Mouse (Mus musculus) heart, embryonic 12.5 days (tissue): ENCODE measurements around the gene Scamp5. TPM values are rescaled to one million over a fixed set of nuclear protein-coding genes. Genes with fewer than 3 reads are reported as not detected.
A peak's percentile ranks its signal among the peaks of the same experiment; 100 is the strongest.

Source experiments
- ATAC-seq: fragments of 200-750 bp; cut with Nextera tagmentation; 2 replicates; pipeline ENCODE4 v1.8.0; 2017; ENCODE audit warnings: moderate TSS enrichment, moderate library complexity; ENCODE audit not compliant: insufficient number of reproducible peaks, low FRiP score
- H3K27ac ChIP-seq: fragments of 300-500 bp; sonication (generic); 2 replicates; pipeline ENCODE4 v1.5.1; 2016; ENCODE audit warnings: mild to moderate bottlenecking, moderate library complexity; ENCODE audit not compliant: poor library complexity, severe bottlenecking
- H3K27me3 ChIP-seq: fragments of 300-500 bp; sonication (generic); replicated peaks from 2 replicates; pipeline ENCODE4 v1.6.1; 2016; ENCODE audit warnings: mild to moderate bottlenecking, moderate library complexity
- H3K36me3 ChIP-seq: fragments of 300-500 bp; sonication (generic); 2 replicates; pipeline ENCODE4 v1.6.1; 2016; ENCODE audit warnings: mild to moderate bottlenecking, moderate library complexity
- H3K4me1 ChIP-seq: fragments of 300-500 bp; sonication (generic); replicated peaks from 2 replicates; pipeline ENCODE4 v1.6.1; 2016; ENCODE audit warnings: mild to moderate bottlenecking
- H3K4me2 ChIP-seq: fragments of 300-500 bp; sonication (generic); 2 replicates; pipeline ENCODE4 v1.6.1; 2016; ENCODE audit warnings: mild to moderate bottlenecking, moderate library complexity
- H3K4me3 ChIP-seq: fragments of 300-500 bp; sonication (generic); 2 replicates; pipeline ENCODE4 v1.5.1; 2016; ENCODE audit warnings: mild to moderate bottlenecking
- H3K9ac ChIP-seq: fragments of 300-500 bp; sonication (generic); 2 replicates; pipeline ENCODE4 v1.6.1; 2016; ENCODE audit warnings: mild to moderate bottlenecking, moderate library complexity
- H3K9me3 ChIP-seq: fragments of 300-500 bp; sonication (generic); replicated peaks from 2 replicates; pipeline ENCODE4 v1.6.1; 2016; ENCODE audit warnings: mild to moderate bottlenecking, moderate library complexity
- WGBS: fragments of 180-500 bp; shearing (Covaris S2); methylation state at CpG from one replicate; pipeline ENCODE4 v1.1.7; 2016; 5-methylcytosine and 5-hydroxymethylcytosine counted together
- polyA plus RNA-seq: library from polyadenylated mRNA; unstranded; fragments of >200 nt; fragmentation: Nextera tagmentation; extraction: Ambion mirVana; gene quantifications from 2 replicates; pipeline ENCODE4 v1.2.1, GENCODE M21; 2016

Scamp5 gene
- polyA plus RNA-seq, result 11.8 and 12.3 TPM in 2 replicates

DNA sequence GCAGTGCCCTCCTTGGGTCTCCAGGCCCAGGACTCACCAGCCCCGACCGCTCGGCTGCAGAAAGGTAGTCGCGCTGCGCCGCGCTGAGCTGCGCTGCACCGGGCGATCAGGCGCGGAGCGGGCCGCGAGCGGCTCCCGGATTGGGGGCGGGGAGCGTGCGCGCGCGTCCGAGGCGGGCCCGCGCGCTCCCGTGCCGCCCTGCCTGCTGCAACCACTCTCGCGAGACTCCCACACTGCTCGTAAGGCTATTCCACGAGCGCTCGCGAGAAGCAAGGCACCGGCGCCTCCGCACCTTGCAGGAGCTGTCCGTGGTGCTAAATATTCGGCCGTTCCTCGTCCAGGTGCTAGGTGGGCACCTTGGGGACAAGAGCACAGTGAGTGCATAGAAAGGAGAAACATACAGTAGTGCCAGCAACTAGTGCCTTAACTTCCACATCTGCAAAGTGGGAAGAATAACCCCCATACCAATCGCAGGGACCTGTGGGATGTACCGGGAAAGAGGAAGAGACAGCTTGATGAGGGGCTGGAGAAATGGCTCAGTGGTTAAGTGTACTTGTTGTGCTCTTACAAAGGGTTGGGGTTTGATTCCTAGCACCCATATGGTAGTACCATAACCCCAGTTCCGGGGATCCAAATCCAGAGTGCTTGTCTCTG is at the start of gene Scamp5:
TSS of gene Scamp5 (minus strand) at position 165 of the 654 bp plus-strand sequence.
- Histone ChIP-seq H3K9ac (peak within 1 kb of the TSS; percentile 81), H3K27me3 (no peaks in the 10 kb centered on the region), H3K4me1 (peaks cover 15% of the 10 kb centered on the region), H3K4me2 (peak within 1 kb of the TSS; percentile 91), H3K36me3 (no peaks in the 10 kb centered on the region), H3K27ac (no peak within 1 kb of the TSS), H3K9me3 (0 out of 2 replicates have a peak, but pooled peaks cover 3% of the 10 kb centered on the region), H3K4me3 (peak within 1 kb of the TSS; percentile 68)
- ATAC-seq, result peak; percentile 80
- 1% methylated on average over 48 of the region's 48 CpGs for WGBS

DNA sequence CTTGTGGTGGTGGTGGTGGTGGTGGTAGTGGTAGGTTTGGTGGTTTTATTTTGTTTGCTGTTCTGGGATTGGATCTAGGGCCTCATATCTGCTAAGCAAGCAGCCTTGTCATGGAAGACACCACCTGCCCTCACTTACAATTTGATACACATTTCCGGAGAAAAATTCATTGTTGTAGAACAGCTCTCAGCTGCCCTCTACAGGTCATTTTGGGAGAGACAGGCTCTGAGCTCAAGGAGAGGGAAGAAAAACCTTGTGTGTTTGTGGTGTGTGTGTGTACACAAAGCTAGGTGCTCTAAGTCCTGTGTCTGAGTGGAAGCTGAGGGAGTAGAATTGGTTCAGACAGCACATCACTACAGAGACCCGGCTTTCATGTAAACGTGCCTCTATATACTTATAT is 49.3 kb upstream of the Scamp5 start:
- Histone ChIP-seq H3K27ac (no peak overlapping the region), H3K4me3 (no peak overlapping the region), H3K9me3 (no peaks in the 10 kb centered on the region), H3K4me1 (0 out of 2 replicates have a peak, but pooled peaks cover 2% of the 10 kb centered on the region), H3K36me3 (no peaks in the 10 kb centered on the region), H3K4me2 (no peak overlapping the region), H3K27me3 (no peaks in the 10 kb centered on the region), H3K9ac (no peak overlapping the region)
- WGBS, result 5% methylated on average over 3 of the region's 3 CpGs
- no peak for ATAC-seq

DNA sequence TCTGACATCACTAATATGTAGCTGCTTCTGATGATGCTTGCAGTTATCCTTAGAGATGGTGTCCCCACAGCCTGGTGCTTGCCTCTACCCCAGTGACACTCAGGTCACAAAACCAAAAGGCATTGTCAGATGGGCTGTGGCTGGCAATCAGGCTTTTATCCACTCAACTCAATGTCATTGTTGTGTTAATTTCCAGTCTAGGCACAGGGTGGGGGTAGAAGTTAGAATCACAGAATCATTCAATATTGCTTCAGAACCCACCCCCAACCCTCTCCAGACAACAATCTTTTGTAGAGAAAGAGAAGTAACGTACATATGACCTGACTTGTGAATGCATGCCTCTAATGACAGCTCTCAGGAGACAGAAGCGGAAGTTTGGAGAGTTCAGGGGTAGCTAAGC is 42.7 kb upstream of the Scamp5 start:
- 79% methylated on average over 2 of the region's 2 CpGs for WGBS
- H3K4me1 ChIP-seq, result peaks cover 10% of the 10 kb centered on the region
- no peaks in the 10 kb centered on the region for H3K36me3 ChIP-seq
- no peaks in the 10 kb centered on the region for H3K9me3 ChIP-seq
- no peak for ATAC-seq
- H3K27me3 ChIP-seq, result no peaks in the 10 kb centered on the region
- no peak overlapping the region for H3K4me2 ChIP-seq
- H3K9ac ChIP-seq, result no peak overlapping the region
- no peak overlapping the region for H3K27ac ChIP-seq
- no peak overlapping the region for H3K4me3 ChIP-seq

DNA sequence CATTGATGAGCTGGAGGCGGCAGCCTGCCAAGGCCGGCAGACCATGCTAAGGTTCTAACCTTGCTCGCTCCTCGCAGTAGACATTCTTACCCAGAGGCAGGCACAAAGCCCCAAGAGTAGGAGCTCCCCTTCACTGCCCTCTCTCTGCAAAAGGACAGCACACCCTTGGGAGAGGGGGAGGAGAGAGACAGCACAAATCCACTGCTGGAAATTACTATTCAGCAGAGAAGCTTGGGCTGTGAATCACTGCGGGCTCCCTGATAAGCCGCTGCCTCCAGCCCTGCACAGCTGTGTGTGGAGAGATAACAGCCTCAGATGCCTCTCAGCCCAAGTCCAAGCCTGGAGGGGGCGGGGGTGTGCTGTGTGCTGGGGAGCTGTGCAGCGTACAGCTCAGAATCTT is 37.8 kb upstream of the Scamp5 start:
- Histone ChIP-seq H3K36me3 (no peaks in the 10 kb centered on the region), H3K4me3 (peak overlapping the region; percentile 6; the same call in 1 of the 2 replicates), H3K4me1 (peaks cover 54% of the 10 kb centered on the region), H3K9ac (peak overlapping the region; percentile 22; the same call in 1 of the 2 replicates), H3K27me3 (peaks cover 43% of the 10 kb centered on the region), H3K4me2 (peak overlapping the region; percentile 100), H3K9me3 (no peaks in the 10 kb centered on the region), H3K27ac (peak overlapping the region; percentile 90)
- WGBS, result 3% methylated on average over 8 of the region's 8 CpGs
- peak; percentile 91 for ATAC-seq

DNA sequence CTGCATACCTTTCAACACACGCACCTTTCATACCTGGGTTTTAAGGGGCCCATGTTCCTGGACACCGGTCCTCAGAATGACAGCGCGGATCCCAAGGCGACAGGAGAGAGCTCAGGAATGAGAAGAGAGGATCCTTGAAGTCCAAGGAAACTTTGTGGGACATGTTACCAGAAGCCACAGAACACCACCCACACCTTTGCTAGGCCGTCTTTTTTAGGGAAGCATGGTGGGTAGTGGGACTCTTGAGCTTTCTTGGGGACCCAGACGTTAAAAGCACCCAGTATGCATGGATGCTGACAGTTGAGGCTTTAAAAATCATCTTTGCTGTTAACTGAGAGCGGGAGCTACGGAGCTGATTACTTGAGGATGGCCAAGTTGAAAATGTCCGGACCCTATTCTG is 37.0 kb upstream of the Scamp5 start:
- 50% methylated on average over 10 of the region's 10 CpGs for WGBS
- Histone ChIP-seq H3K4me2 (peak overlapping the region; percentile 100), H3K27ac (peak overlapping the region; percentile 90; the same call in 1 of the 2 replicates), H3K9me3 (no peaks in the 10 kb centered on the region), H3K4me3 (peak overlapping the region; percentile 60), H3K27me3 (peaks cover 51% of the 10 kb centered on the region), H3K36me3 (no peaks in the 10 kb centered on the region), H3K9ac (0 out of 2 replicates have a peak overlapping the region, but pooled peaks have one; percentile 75), H3K4me1 (peaks cover 54% of the 10 kb centered on the region)
- ATAC-seq, result no peak

DNA sequence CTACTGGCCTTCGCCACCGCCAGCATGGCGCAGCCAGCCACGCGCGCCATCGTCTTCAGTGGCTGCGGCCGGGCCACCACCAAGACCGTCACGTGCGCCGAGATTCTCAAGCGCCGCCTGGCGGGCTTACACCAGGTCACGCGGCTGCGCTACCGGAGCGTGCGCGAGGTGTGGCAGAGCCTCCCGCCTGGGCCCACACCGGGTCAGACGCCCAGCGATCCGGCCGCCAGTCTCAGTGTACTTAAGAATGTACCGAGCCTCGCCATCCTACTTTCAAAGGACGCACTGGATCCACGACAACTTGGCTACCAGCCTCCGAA is 36.5 kb upstream of the Scamp5 start:
- Histone ChIP-seq H3K36me3 (no peaks in the 10 kb centered on the region), H3K4me2 (peak overlapping the region; percentile 100), H3K27me3 (peaks cover 56% of the 10 kb centered on the region), H3K4me3 (peak overlapping the region; percentile 60), H3K9ac (peak overlapping the region; percentile 75), H3K27ac (no peak overlapping the region; the same call in 1 of the 2 replicates), H3K9me3 (no peaks in the 10 kb centered on the region), H3K4me1 (peaks cover 54% of the 10 kb centered on the region)
- ATAC-seq, result peak; percentile 33; the same call in 1 of the 2 replicates
- under 1% methylated on average over 34 of the region's 34 CpGs for WGBS

DNA sequence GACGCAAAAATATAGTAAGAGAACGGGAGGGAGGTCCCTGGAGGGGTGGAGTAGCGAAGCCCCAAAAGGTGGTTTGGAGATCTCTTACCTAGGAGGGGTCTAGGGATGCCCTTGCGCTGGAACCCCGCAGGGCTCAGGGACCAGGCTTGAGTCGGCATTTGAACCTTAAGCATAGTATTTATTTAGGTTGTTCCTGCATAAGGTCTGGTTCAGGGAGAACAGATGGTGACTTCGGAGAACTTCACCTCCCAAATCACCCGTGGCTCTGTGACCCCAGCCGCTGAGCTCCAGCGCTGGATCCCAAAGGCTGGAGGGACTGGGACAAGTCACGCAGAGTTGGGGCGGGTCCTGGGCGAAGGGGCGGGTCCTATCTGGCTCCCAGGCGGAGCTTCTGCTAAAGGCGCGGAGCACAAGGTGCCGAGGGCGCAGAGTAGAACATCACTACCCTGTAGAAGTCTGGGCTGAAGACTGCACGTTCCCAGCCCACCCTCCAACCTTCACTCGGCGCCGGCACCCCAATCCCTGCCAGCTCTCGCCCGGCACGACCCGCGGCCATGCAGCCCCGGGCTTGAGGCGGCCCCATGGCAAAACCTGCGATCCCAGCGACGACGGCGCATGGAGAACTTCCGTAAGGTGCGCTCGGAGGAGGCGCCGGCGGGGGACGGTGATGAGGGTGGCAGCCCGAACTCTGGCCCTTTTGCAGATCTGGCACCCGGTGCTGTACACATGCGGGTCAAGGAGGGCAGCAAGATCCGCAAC is 35.9 kb upstream of the Scamp5 start, which contains the start of gene Rpp25:
TSS of gene Rpp25 (plus strand) at position 405 of the 759 bp plus-strand sequence.
- Histone ChIP-seq H3K4me3 (peak within 1 kb of the TSS; percentile 60), H3K4me1 (peaks cover 54% of the 10 kb centered on the region), H3K27me3 (peaks cover 62% of the 10 kb centered on the region), H3K9ac (peak within 1 kb of the TSS; percentile 75), H3K36me3 (no peaks in the 10 kb centered on the region), H3K27ac (no peak within 1 kb of the TSS; the same call in 1 of the 2 replicates), H3K4me2 (peak within 1 kb of the TSS; percentile 100), H3K9me3 (no peaks in the 10 kb centered on the region)
- under 1% methylated on average over 46 of the region's 46 CpGs for WGBS
- peak; percentile 55 for ATAC-seq

DNA sequence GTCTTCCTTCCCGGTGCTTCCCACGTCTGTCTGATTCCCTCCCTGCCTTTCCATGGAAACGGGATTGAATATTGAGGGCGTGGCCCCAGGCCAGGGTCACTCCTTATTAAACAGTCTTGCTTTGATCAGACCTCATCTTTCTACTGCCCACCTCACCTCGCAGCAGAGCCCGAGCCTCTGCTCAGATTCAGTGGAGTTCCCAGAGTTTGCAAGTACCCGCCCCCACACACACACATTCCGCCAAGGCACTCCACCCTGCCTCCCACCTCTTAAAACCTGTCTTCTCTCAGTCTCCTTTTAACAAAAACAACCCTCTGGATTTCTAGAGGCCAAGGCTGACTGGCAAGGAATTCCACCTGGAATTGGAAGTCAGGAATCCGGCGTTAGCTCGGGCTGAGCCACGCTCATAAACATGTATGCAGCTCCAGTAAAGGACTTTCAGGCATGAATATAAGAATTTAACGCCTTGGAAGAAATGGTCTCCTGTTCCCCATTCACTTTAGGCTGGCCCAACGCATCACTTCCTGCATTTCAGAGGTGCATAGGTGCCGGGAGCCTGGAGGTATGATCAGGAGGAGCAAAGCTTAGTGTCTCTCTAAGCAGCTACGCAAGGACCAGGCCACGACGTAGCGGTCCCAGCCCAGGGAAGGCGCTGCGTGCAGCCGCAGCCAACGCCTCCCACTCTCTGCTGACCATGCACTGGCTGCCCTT is 35.2 kb upstream of the Scamp5 start:
- H3K9ac ChIP-seq, result peak overlapping the region; percentile 50

DNA sequence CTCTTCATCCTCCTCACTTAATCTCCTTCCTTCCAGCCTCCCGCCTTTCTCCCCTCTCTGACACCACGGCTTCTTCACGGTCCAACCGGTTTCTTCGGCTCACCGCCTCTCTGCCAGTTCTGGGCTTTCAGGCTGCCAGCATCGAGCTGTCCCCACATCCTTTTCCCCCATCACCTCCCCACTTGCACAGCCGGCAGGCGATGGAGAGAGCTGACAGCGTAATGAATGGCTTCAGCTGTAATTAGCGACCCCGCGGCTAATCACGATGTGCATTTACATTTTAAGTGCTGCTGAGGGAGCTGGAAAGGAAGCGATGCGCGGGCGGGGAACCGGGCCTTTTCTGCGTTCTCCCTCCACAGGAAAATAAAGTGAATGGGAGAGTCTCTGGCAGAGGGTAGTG is 34.0 kb upstream of the Scamp5 start:
- H3K27ac ChIP-seq, result no peak overlapping the region
- H3K9me3 ChIP-seq, result no peaks in the 10 kb centered on the region
- H3K27me3 ChIP-seq, result peaks cover 65% of the 10 kb centered on the region
- H3K4me1 ChIP-seq, result peaks cover 54% of the 10 kb centered on the region
- peak overlapping the region; percentile 19 for H3K4me3 ChIP-seq
- H3K4me2 ChIP-seq, result peak overlapping the region; percentile 100
- WGBS, result 5% methylated on average over 20 of the region's 20 CpGs
- H3K36me3 ChIP-seq, result no peaks in the 10 kb centered on the region
- H3K9ac ChIP-seq, result 0 out of 2 replicates have a peak overlapping the region, but pooled peaks have one; percentile 13
- ATAC-seq, result no peak

More for the DNA sequence above, 35.2 kb upstream of the Scamp5 start:
- Histone ChIP-seq H3K27ac (no peak overlapping the region; the same call in 1 of the 2 replicates), H3K9me3 (no peaks in the 10 kb centered on the region), H3K4me3 (peak overlapping the region; percentile 60), H3K4me2 (peak overlapping the region; percentile 100), H3K36me3 (no peaks in the 10 kb centered on the region), H3K4me1 (peaks cover 54% of the 10 kb centered on the region), H3K27me3 (peaks cover 65% of the 10 kb centered on the region)
- 4% methylated on average over 23 of the region's 23 CpGs for WGBS
- ATAC-seq, result no peak

DNA sequence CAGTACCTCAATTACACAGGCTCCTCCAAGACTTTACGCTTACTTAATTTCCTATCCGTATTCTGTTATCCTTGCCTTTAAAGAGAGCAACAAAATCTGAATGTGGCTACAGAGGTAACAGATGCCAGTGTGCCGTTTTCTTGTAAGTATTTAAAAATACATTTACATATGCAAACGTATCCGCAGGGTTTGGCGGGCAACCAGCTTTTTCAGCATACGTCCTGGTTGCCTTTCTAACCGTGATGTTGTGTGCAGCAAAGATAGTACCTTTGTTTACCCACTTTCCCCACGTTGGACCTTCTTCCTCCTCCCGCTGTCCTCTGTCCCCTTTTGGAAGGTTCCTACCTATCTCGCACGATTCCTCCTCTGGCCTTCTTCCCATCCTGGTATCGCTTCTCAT is 33.6 kb upstream of the Scamp5 start:
- H3K4me1 ChIP-seq, result peaks cover 52% of the 10 kb centered on the region
- no peaks in the 10 kb centered on the region for H3K36me3 ChIP-seq
- peaks cover 65% of the 10 kb centered on the region for H3K27me3 ChIP-seq
- peak overlapping the region; percentile 19; the same call in 1 of the 2 replicates for H3K4me3 ChIP-seq
- peak overlapping the region; percentile 100 for H3K4me2 ChIP-seq
- H3K9ac ChIP-seq, result 0 out of 2 replicates have a peak overlapping the region, but pooled peaks have one; percentile 13
- H3K9me3 ChIP-seq, result no peaks in the 10 kb centered on the region
- no peak overlapping the region for H3K27ac ChIP-seq
- WGBS, result 18% methylated on average over 13 of the region's 13 CpGs
- no peak for ATAC-seq
